Mouse (Mus musculus): ENCODE data around the gene Plaur.

Plaur gene

GRCm38 (mm10) chr7:24462388-24463319 is at the start of gene Plaur:
Gene Plaur, plus strand, starts transcription at chr7:24462484.
- peak; percentile 59 for DNase-seq (ENCODE audit: low spot score)

- DNase-seq (ENCODE audit: low spot score), result no peak
Measured at GRCm38 (mm10) chr7:24413630-24414029, 48.7 kb upstream of the Plaur start.

GRCm38 (mm10) chr7:24415261-24415660 is 47.0 kb upstream of the Plaur start:
- DNase-seq (ENCODE audit: low spot score), result no peak

GRCm38 (mm10) chr7:24419579-24419978 is 42.7 kb upstream of the Plaur start:
- DNase-seq (ENCODE audit: low spot score), result peak; percentile 26

- DNase-seq (ENCODE audit: low spot score), result no peak
Measured at GRCm38 (mm10) chr7:24421648-24422047, 40.6 kb upstream of the Plaur start.

- DNase-seq (ENCODE audit: low spot score), result no peak
Measured at GRCm38 (mm10) chr7:24422251-24422650, 40.0 kb upstream of the Plaur start.

- DNase-seq (ENCODE audit: low spot score), result no peak
Measured at GRCm38 (mm10) chr7:24423107-24423763, 39.0 kb upstream of the Plaur start.

- DNase-seq (ENCODE audit: low spot score), result no peak
Measured at GRCm38 (mm10) chr7:24423956-24424732, 38.1 kb upstream of the Plaur start.

- no peak for DNase-seq (ENCODE audit: low spot score)
Measured at GRCm38 (mm10) chr7:24425919-24426318, 36.4 kb upstream of the Plaur start.

- no peak for DNase-seq (ENCODE audit: low spot score)
Measured at GRCm38 (mm10) chr7:24427168-24427567, 35.1 kb upstream of the Plaur start.

GRCm38 (mm10) chr7:24428725-24429124 is 33.6 kb upstream of the Plaur start:
- no peak for DNase-seq (ENCODE audit: low spot score)

- no peak for DNase-seq (ENCODE audit: low spot score)
Measured at GRCm38 (mm10) chr7:24429413-24430112, 32.7 kb upstream of the Plaur start.

- no peak for DNase-seq (ENCODE audit: low spot score)
Measured at GRCm38 (mm10) chr7:24430551-24431345, 31.5 kb upstream of the Plaur start.

- DNase-seq (ENCODE audit: low spot score), result no peak
Measured at GRCm38 (mm10) chr7:24431713-24432112, 30.6 kb upstream of the Plaur start.

- no peak for DNase-seq (ENCODE audit: low spot score)
Measured at GRCm38 (mm10) chr7:24435305-24435704, 27.0 kb upstream of the Plaur start.

- no peak for DNase-seq (ENCODE audit: low spot score)
Measured at GRCm38 (mm10) chr7:24437981-24438380, 24.3 kb upstream of the Plaur start.

- DNase-seq (ENCODE audit: low spot score), result no peak
Measured at GRCm38 (mm10) chr7:24439191-24439590, 23.1 kb upstream of the Plaur start.

- no peak for DNase-seq (ENCODE audit: low spot score)
Measured at GRCm38 (mm10) chr7:24439891-24440290, 22.4 kb upstream of the Plaur start.

GRCm38 (mm10) chr7:24441785-24442184 is 20.5 kb upstream of the Plaur start:
- DNase-seq (ENCODE audit: low spot score), result peak; percentile 78

GRCm38 (mm10) chr7:24442313-24442712 is 20.0 kb upstream of the Plaur start:
- no peak for DNase-seq (ENCODE audit: low spot score)
